Mouse (Mus musculus) MEL (cell line): ENCODE measurements around the gene Terb1.

Experiments used
- CTCF ChIP-seq, 3 experiments: IDR thresholded peaks in 2 of 3; conservative IDR thresholded peaks in 1 of 3; 2 replicates each; pipeline ENCODE4 v1.5.1; 2011 to 2012; ENCODE audit warnings: low read length in 3 of 3, low read depth in 2 of 3, mild to moderate bottlenecking in 2 of 3, improper control_type of control experiment in 1 of 3, inconsistent platforms in 1 of 3, mixed read lengths in 1 of 3, moderate library complexity in 1 of 3; ENCODE audit not compliant: control insufficient read depth in 1 of 3, insufficient read depth in 1 of 3, poor library complexity in 1 of 3, severe bottlenecking in 1 of 3
- E2F4 ChIP-seq: IDR thresholded peaks from 2 replicates; pipeline ENCODE4 v1.6.1; 2011; ENCODE audit warnings: low read depth, low read length, improper control_type of control experiment, borderline replicate concordance
- EP300 ChIP-seq, 2 experiments: IDR thresholded peaks; 2 replicates each; pipeline ENCODE4 v1.6.1; 2011; ENCODE audit warnings: improper control_type of control experiment in 2 of 2, low read length in 2 of 2, low read depth in 1 of 2, mild to moderate bottlenecking in 1 of 2
- MYB ChIP-seq: IDR thresholded peaks from 2 replicates; pipeline ENCODE4 v1.6.1; 2011; ENCODE audit warnings: mild to moderate bottlenecking, low read depth, low read length, improper control_type of control experiment
- MYC ChIP-seq: IDR thresholded peaks from 2 replicates; pipeline ENCODE4 v1.6.1; 2011; ENCODE audit warnings: low read depth, mild to moderate bottlenecking, low read length, improper control_type of control experiment, moderate library complexity
- NRF1 ChIP-seq: IDR thresholded peaks from 2 replicates; pipeline ENCODE4 v1.6.1; 2014; ENCODE audit warnings: low read depth, mild to moderate bottlenecking, inconsistent platforms, low read length, improper control_type of control experiment, moderate library complexity; ENCODE audit not compliant: poor library complexity, insufficient read depth, severe bottlenecking
- POLR2A ChIP-seq, 2 experiments: IDR thresholded peaks; 2 replicates each; pipeline ENCODE4 v1.6.1; 2011 to 2012; ENCODE audit warnings: low read length in 2 of 2, mild to moderate bottlenecking in 2 of 2, control low read depth in 1 of 2, improper control_type of control experiment in 1 of 2, low read depth in 1 of 2, moderate library complexity in 1 of 2; ENCODE audit not compliant: control insufficient read depth in 1 of 2, insufficient read depth in 1 of 2, poor library complexity in 1 of 2
- ZC3H11A ChIP-seq: IDR thresholded peaks from 2 replicates; pipeline ENCODE4 v1.6.1; 2012; ENCODE audit warnings: low read depth, mild to moderate bottlenecking, inconsistent platforms, low read length, improper control_type of control experiment

GRCm38 (mm10) chr8:104509061-104510006, at the start of gene Terb1:
- TF ChIP-seq MYC (no peak), CTCF (IDR thresholded peaks at IDR 0.05 in 2 of 3, conservative IDR thresholded peaks at IDR 0.05 in 1 of 3; ENCODE audit: control insufficient read depth in 1 of 3, insufficient read depth in 1 of 3, low read depth in 2 of 3, low read length in 3 of 3, poor library complexity in 1 of 3, severe bottlenecking in 1 of 3) (no peak), POLR2A (IDR thresholded peaks at IDR 0.05; ENCODE audit: control insufficient read depth in 1 of 2, insufficient read depth in 1 of 2, low read depth in 1 of 2, low read length in 2 of 2, poor library complexity in 1 of 2) (no peak), NRF1 (no peak), EP300 (IDR thresholded peaks at IDR 0.05; ENCODE audit: low read depth in 1 of 2, low read length in 2 of 2) (no peak), ZC3H11A (no peak), MYB (no peak), E2F4 (no peak)
